In genomic region chr2:103341375-103341971, GRCm38 (mm10) we compare ENCODE assay signal across 34 mouse cellular contexts. TPM values are rescaled to one million over a fixed set of nuclear protein-coding genes. Genes with fewer than 3 reads are reported as not detected.
"Had no signal": no experiment of that assay in that cellular context is flagged by ENCODE, and none has a peak within 500 bp of the region (broad histone marks: within the 10 kb centered on the region; RNA-seq: fewer than 3 reads in every experiment).

No protein-coding gene starts in this region.

- H3K27ac ChIP-seq: gastrocnemius, adult 2 months; heart, adult 2 months; heart, embryonic 13.5 days; heart, embryonic 15.5 days; hindbrain, embryonic 10.5 days; hindbrain, embryonic 12.5 days; hindbrain, embryonic 14.5 days; hindbrain, postnatal 0 days; kidney, embryonic 15.5 days; kidney, postnatal 0 days; limb, embryonic 13.5 days; limb, embryonic 15.5 days; liver, embryonic 12.5 days; liver, embryonic 14.5 days had no signal

- H3K27me3 ChIP-seq: heart, embryonic 13.5 days; heart, embryonic 15.5 days; hindbrain, embryonic 12.5 days; kidney, embryonic 15.5 days; limb, embryonic 13.5 days; limb, embryonic 15.5 days; liver, embryonic 12.5 days had no signal

- ATAC-seq: hindbrain, postnatal 0 days; intestine, embryonic 16.5 days; liver, embryonic 12.5 days had no signal

- H3K9me3 ChIP-seq: heart, embryonic 13.5 days; heart, embryonic 15.5 days; hindbrain, embryonic 10.5 days; hindbrain, embryonic 12.5 days; kidney, embryonic 15.5 days; limb, embryonic 13.5 days; limb, embryonic 15.5 days; liver, embryonic 12.5 days had no signal

- DNase-seq: gastrocnemius, adult 2 months; gastrocnemius, postnatal 14 days; gastrocnemius, postnatal 36 days; heart, adult 2 months; heart, postnatal 4 days; kidney, adult 11 months; kidney, adult 2 months; kidney, adult 9 months; kidney, postnatal 14 days; kidney, postnatal 36 days; layer of hippocampus, adult 9-11 months; layer of hippocampus, postnatal 36 days; left cerebral cortex, postnatal 4 days had no signal

- H3K4me1 ChIP-seq: heart, embryonic 13.5 days; heart, embryonic 15.5 days; hindbrain, embryonic 12.5 days; kidney, embryonic 15.5 days; limb, embryonic 13.5 days; limb, embryonic 15.5 days had no signal

- H3K4me2 ChIP-seq: heart, embryonic 11.5 days; heart, embryonic 13.5 days; heart, embryonic 15.5 days; hindbrain, embryonic 12.5 days; hindbrain, embryonic 14.5 days; kidney, embryonic 15.5 days; limb, embryonic 13.5 days; limb, embryonic 15.5 days; liver, embryonic 12.5 days had no signal

- H3K36me3 ChIP-seq: heart, embryonic 13.5 days; heart, embryonic 15.5 days; hindbrain, embryonic 10.5 days; hindbrain, embryonic 12.5 days; kidney, embryonic 15.5 days; limb, embryonic 13.5 days; limb, embryonic 15.5 days; liver, embryonic 12.5 days had no signal

- H3K9ac ChIP-seq: heart, embryonic 13.5 days; heart, embryonic 15.5 days; hindbrain, embryonic 12.5 days; hindbrain, embryonic 14.5 days; kidney, embryonic 15.5 days; limb, embryonic 13.5 days; limb, embryonic 15.5 days; liver, embryonic 12.5 days; liver, embryonic 14.5 days had no signal

- H3K4me3 ChIP-seq: gastrocnemius, adult 2 months; heart, adult 2 months; heart, embryonic 13.5 days; heart, embryonic 15.5 days; hindbrain, embryonic 10.5 days; hindbrain, embryonic 12.5 days; kidney, embryonic 15.5 days; limb, embryonic 13.5 days; limb, embryonic 15.5 days; liver, embryonic 12.5 days had no signal

RNA-seq across cellular contexts. Expression of gene Ehf, which starts 38.4 kb away (rescaled TPM):
- total RNA-seq: gastrocnemius, postnatal 14 days; heart, adult 2 months; heart, postnatal 25 days; heart, postnatal 4 days; hindbrain, postnatal 0 days; layer of hippocampus, adult 18-20 months; layer of hippocampus, adult 8-10 months; layer of hippocampus, postnatal 14 days; layer of hippocampus, postnatal 36 days; left cerebral cortex, adult 8-10 months; left cerebral cortex, postnatal 4 days had no signal
- polyA plus RNA-seq: heart, postnatal 0 days; hindbrain, embryonic 12.5 days; limb, embryonic 11.5 days had no signal
